Mouse (Mus musculus) limb, embryonic 14.5 days (tissue): Measurements from ENCODE around the gene Tcf21. TPM values are rescaled to one million over a fixed set of nuclear protein-coding genes. Genes with fewer than 3 reads are reported as not detected.
A peak's percentile ranks its signal among the peaks of the same experiment; 100 is the strongest.

Experiments
- ATAC-seq: fragments of 200-750 bp; cut with Nextera tagmentation; 2 replicates; pipeline ENCODE4 v1.8.0; 2017; ENCODE audit warnings: low read depth, moderate number of reproducible peaks, moderate TSS enrichment; ENCODE audit not compliant: low FRiP score
- DNase-seq: peaks from one replicate; pipeline ENCODE4 v3.0.0-alpha.2; 2015; ENCODE audit warnings: low spot score
- H3K27ac ChIP-seq: fragments of 300-500 bp; sonication (generic); replicated peaks from 2 replicates; pipeline ENCODE4 v1.5.1; 2014; ENCODE audit warnings: low read depth, mild to moderate bottlenecking, low read length, moderate library complexity, mixed read lengths
- H3K27me3 ChIP-seq: fragments of 300-500 bp; sonication (generic); 2 replicates; pipeline ENCODE4 v1.6.1; 2014; ENCODE audit warnings: low read length, mixed read lengths; ENCODE audit not compliant: control insufficient read depth, insufficient read depth
- H3K36me3 ChIP-seq: fragments of 300-500 bp; sonication (generic); 2 replicates; pipeline ENCODE4 v1.6.1; 2014; ENCODE audit warnings: mild to moderate bottlenecking, low read length, moderate library complexity, mixed read lengths; ENCODE audit not compliant: control insufficient read depth, insufficient read depth
- H3K4me1 ChIP-seq: fragments of 300-500 bp; sonication (generic); 2 replicates; pipeline ENCODE4 v1.6.1; 2014; ENCODE audit warnings: antibody characterized with exemption, low read length, mixed read lengths; ENCODE audit not compliant: control insufficient read depth, insufficient read depth
- H3K4me2 ChIP-seq: fragments of 300-500 bp; sonication (generic); replicated peaks from 2 replicates; pipeline ENCODE4 v1.6.1; 2014; ENCODE audit warnings: low read depth, mild to moderate bottlenecking, low read length, moderate library complexity; ENCODE audit not compliant: severe bottlenecking
- H3K4me3 ChIP-seq: fragments of 300-500 bp; sonication (generic); replicated peaks from 2 replicates; pipeline ENCODE4 v1.5.1; 2014; ENCODE audit warnings: low read length
- H3K9ac ChIP-seq: fragments of 300-500 bp; sonication (generic); 2 replicates; pipeline ENCODE4 v1.6.1; 2014; ENCODE audit warnings: mild to moderate bottlenecking, low read depth, low read length, moderate library complexity; ENCODE audit not compliant: severe bottlenecking
- H3K9me3 ChIP-seq: fragments of 300-500 bp; sonication (generic); 2 replicates; pipeline ENCODE4 v1.6.1; 2016; ENCODE audit warnings: low read length; ENCODE audit not compliant: control insufficient read depth
- POLR2A ChIP-seq: fragments of 200-500 bp; IDR thresholded peaks from 2 replicates; pipeline ENCODE4 v1.8.0; 2012; ENCODE audit warnings: inconsistent platforms, mild to moderate bottlenecking, moderate library complexity, borderline replicate concordance; ENCODE audit not compliant: insufficient read depth, insufficient read length; ENCODE audit errors: extremely low read depth
- WGBS: fragments of 180-500 bp; shearing (Covaris S2); extraction: QIAGEN DNeasy Blood & Tissue Kit; methylation state at CpG from one replicate; pipeline ENCODE4 v1.1.7; 2014; 5-methylcytosine and 5-hydroxymethylcytosine counted together
- polyA plus RNA-seq, 2 experiments: library from polyadenylated mRNA; depleted of rRNA in 1 of 2; stranded (reverse) in 1 of 2; unstranded in 1 of 2; fragments of >200 nt; fragmentation: Nextera tagmentation in 1 of 2; extraction: Ambion mirVana in 1 of 2; gene quantifications; 2 replicates each; pipeline versions ENCODE4 v1.2.1 to v1.2.3; 2012 to 2014

Gene Tcf21
- polyA plus RNA-seq, 2 experiments = 0.65 TPM; not detected in 1

GRCm38 (mm10) chr10:22815461-22816236 is 4.3 kb downstream of the Tcf21 start:
- no peak for ATAC-seq
- Histone ChIP-seq H3K4me2 (no peak overlapping the region), H3K27ac (no peak overlapping the region), H3K4me3 (no peak overlapping the region), H3K4me1 (no peaks in the 10 kb centered on the region), H3K9ac (no peak overlapping the region), H3K9me3 (no peaks in the 10 kb centered on the region), H3K27me3 (peaks cover 82% of the 10 kb centered on the region), H3K36me3 (no peaks in the 10 kb centered on the region)
- no peak for DNase-seq
- TF ChIP-seq POLR2A = no peak
- 1% methylated on average over 19 of the region's 19 CpGs for WGBS

- Histone ChIP-seq H3K9me3 (no peaks in the 10 kb centered on the region), H3K4me2 (no peak overlapping the region), H3K36me3 (no peaks in the 10 kb centered on the region), H3K9ac (no peak overlapping the region), H3K27me3 (peaks cover 76% of the 10 kb centered on the region), H3K4me3 (no peak overlapping the region), H3K27ac (no peak overlapping the region), H3K4me1 (no peaks in the 10 kb centered on the region)
- no peak for TF ChIP-seq POLR2A
- ATAC-seq = no peak
- DNase-seq = no peak
- WGBS = 0% methylated on average over 2 of the region's 2 CpGs
These were observed 5.2 kb downstream of the Tcf21 start for GRCm38 (mm10) chr10:22814771-22815170.

GRCm38 (mm10) chr10:22814294-22814693 is 5.7 kb downstream of the Tcf21 start:
- no peak for DNase-seq
- H3K36me3 ChIP-seq = no peaks in the 10 kb centered on the region
- no peak for ATAC-seq
- no peak for TF ChIP-seq POLR2A
- H3K27me3 ChIP-seq = peaks cover 74% of the 10 kb centered on the region
- H3K4me1 ChIP-seq = no peaks in the 10 kb centered on the region
- H3K4me2 ChIP-seq = no peak overlapping the region
- H3K9me3 ChIP-seq = no peaks in the 10 kb centered on the region
- no peak overlapping the region for H3K9ac ChIP-seq
- no peak overlapping the region for H3K4me3 ChIP-seq
- 0% methylated on average over 4 of the region's 8 CpGs for WGBS
- no peak overlapping the region for H3K27ac ChIP-seq

- 1% methylated on average over 18 of the region's 18 CpGs for WGBS
- H3K36me3 ChIP-seq = no peaks in the 10 kb centered on the region
- no peak overlapping the region for H3K27ac ChIP-seq
- no peaks in the 10 kb centered on the region for H3K9me3 ChIP-seq
- 0 out of 2 replicates have a peak overlapping the region, but pooled peaks have one; percentile 4 for H3K4me2 ChIP-seq
- H3K9ac ChIP-seq = no peak overlapping the region
- ATAC-seq (no peak), DNase-seq (no peak)
- TF ChIP-seq POLR2A = no peak
- peaks cover 65% of the 10 kb centered on the region for H3K27me3 ChIP-seq
- 0 out of 2 replicates have a peak overlapping the region, but pooled peaks have one; percentile 0 for H3K4me3 ChIP-seq
- H3K4me1 ChIP-seq = no peaks in the 10 kb centered on the region
These were observed 6.5 kb downstream of the Tcf21 start for GRCm38 (mm10) chr10:22813317-22813960.

- no peak for TF ChIP-seq POLR2A
- no peaks in the 10 kb centered on the region for H3K36me3 ChIP-seq
- no peak overlapping the region for H3K4me3 ChIP-seq
- no peaks in the 10 kb centered on the region for H3K4me1 ChIP-seq
- H3K27me3 ChIP-seq = peaks cover 53% of the 10 kb centered on the region
- H3K27ac ChIP-seq = no peak overlapping the region
- H3K4me2 ChIP-seq = no peak overlapping the region
- 15% methylated on average over 12 of the region's 12 CpGs for WGBS
- no peak for DNase-seq
- no peaks in the 10 kb centered on the region for H3K9me3 ChIP-seq
- no peak overlapping the region for H3K9ac ChIP-seq
- no peak for ATAC-seq
These were observed 8.1 kb downstream of the Tcf21 start for GRCm38 (mm10) chr10:22811921-22812320.
